Mouse (Mus musculus) midbrain, embryonic 11.5 days (tissue): ENCODE data around the gene Slc35g2. TPM values are rescaled to one million over a fixed set of nuclear protein-coding genes. Genes with fewer than 3 reads are reported as not detected.

Experiments used
- ATAC-seq: fragments of 200-750 bp; cut with Nextera tagmentation; 2 replicates; pipeline ENCODE4 v1.8.0; 2017; ENCODE audit warnings: moderate TSS enrichment, moderate library complexity; ENCODE audit not compliant: low FRiP score
- DNase-seq: peaks from one replicate; pipeline ENCODE4 v3.0.0; 2015; ENCODE audit warnings: low spot score; ENCODE audit errors: missing footprints
- H3K27ac ChIP-seq: fragments of 300-500 bp; sonication (generic); 2 replicates; pipeline ENCODE4 v1.5.1; 2014; ENCODE audit warnings: low read depth, low read length
- H3K27me3 ChIP-seq: fragments of 300-500 bp; sonication (generic); 2 replicates; pipeline ENCODE4 v1.6.1; 2014; ENCODE audit warnings: mild to moderate bottlenecking, low read length, moderate library complexity, mixed read lengths; ENCODE audit not compliant: control insufficient read depth, insufficient read depth
- H3K36me3 ChIP-seq: fragments of 300-500 bp; sonication (generic); 2 replicates; pipeline ENCODE4 v1.6.1; 2014; ENCODE audit warnings: mild to moderate bottlenecking, low read length, moderate library complexity, mixed read lengths; ENCODE audit not compliant: control insufficient read depth, insufficient read depth
- H3K4me1 ChIP-seq: fragments of 300-500 bp; sonication (generic); 2 replicates; pipeline ENCODE4 v1.6.1; 2014; ENCODE audit warnings: low read length; ENCODE audit not compliant: control insufficient read depth, insufficient read depth
- H3K4me2 ChIP-seq: fragments of 300-500 bp; sonication (generic); 2 replicates; pipeline ENCODE4 v1.6.1; 2014; ENCODE audit warnings: mild to moderate bottlenecking, moderate library complexity
- H3K4me3 ChIP-seq: fragments of 300-500 bp; sonication (generic); 2 replicates; pipeline ENCODE4 v1.5.1; 2014; ENCODE audit warnings: low read depth, low read length
- H3K9ac ChIP-seq: fragments of 300-500 bp; sonication (generic); 2 replicates; pipeline ENCODE4 v1.6.1; 2014; ENCODE audit warnings: low read length
- H3K9me3 ChIP-seq: fragments of 300-500 bp; sonication (generic); 2 replicates; pipeline ENCODE4 v1.6.1; 2016; ENCODE audit warnings: low read length; ENCODE audit not compliant: control insufficient read depth
- WGBS: fragments of 180-500 bp; shearing (Covaris S2); extraction: QIAGEN DNeasy Blood & Tissue Kit; methylation state at CpG from one replicate; pipeline ENCODE4 v1.1.7; 2014; 5-methylcytosine and 5-hydroxymethylcytosine counted together
- polyA plus RNA-seq: library from polyadenylated mRNA; unstranded; fragments of >200 nt; fragmentation: Nextera tagmentation; extraction: Ambion mirVana; gene quantifications from 2 replicates; pipeline ENCODE4 v1.2.1, GENCODE M21; 2014

The Slc35g2 gene
- polyA plus RNA-seq, 1 experiment from 2014 or later: 8.5 TPM

DNA sequence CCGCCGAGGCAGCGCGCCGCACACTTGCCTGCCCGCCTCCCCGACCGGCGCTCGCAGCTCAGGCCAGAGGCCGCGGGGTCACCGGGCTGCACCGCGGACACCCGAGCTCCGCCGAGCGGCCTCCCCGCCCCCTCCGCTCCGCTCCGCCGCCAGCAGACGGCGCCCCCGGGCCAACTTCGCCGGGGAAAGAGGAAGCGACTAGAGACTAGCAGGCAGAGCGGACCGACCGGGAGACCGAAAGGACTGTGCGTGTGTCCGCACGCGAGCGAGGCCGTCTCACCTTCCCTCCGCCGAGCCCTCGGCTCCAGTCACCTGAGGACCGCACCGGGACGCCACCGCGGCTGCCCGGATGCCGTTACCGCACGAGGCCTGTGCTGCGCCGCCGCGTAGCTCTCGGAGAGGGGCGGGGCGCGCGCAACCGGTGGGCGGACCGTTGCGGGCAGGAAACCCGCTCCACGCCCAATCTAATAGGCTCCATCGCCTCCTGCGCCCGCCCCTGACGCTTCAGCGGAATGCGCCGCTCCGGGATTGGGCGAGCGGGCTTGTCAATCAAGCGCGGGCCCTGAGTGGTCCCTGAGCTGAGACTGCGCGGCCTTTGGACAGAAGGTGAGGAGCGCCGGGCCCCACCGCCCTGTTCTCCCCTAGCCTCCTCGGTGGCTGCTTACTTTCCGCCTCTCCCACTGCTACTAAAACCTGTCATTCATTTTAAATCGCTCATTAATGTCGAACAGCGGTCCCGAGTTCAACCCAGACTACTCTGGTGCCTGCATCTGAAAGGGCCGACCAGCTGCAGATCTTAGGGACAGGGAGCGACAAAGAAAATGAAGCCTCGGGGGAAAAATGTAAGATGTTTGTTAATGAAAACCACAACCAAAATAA is 24.9 kb downstream of the Slc35g2 start, which contains the start of gene Nck1:
TSS of gene Nck1 (minus strand) at position 420 of the 879 bp plus-strand sequence.
- ATAC-seq (peak; percentile 100), DNase-seq (peak; percentile 100)
- H3K9me3 ChIP-seq: peaks cover 5% of the 10 kb centered on the region; the same call in 1 of the 2 replicates
- under 1% methylated on average over 87 of the region's 93 CpGs for WGBS
- peak within 1 kb of the TSS; percentile 89 for H3K9ac ChIP-seq
- peak within 1 kb of the TSS; percentile 91 for H3K4me3 ChIP-seq
- H3K36me3 ChIP-seq: no peaks in the 10 kb centered on the region
- peaks cover 6% of the 10 kb centered on the region; the same call in 1 of the 2 replicates for H3K4me1 ChIP-seq
- H3K27ac ChIP-seq: peak within 1 kb of the TSS; percentile 82
- H3K27me3 ChIP-seq: no peaks in the 10 kb centered on the region
- peak within 1 kb of the TSS; percentile 71 for H3K4me2 ChIP-seq

DNA sequence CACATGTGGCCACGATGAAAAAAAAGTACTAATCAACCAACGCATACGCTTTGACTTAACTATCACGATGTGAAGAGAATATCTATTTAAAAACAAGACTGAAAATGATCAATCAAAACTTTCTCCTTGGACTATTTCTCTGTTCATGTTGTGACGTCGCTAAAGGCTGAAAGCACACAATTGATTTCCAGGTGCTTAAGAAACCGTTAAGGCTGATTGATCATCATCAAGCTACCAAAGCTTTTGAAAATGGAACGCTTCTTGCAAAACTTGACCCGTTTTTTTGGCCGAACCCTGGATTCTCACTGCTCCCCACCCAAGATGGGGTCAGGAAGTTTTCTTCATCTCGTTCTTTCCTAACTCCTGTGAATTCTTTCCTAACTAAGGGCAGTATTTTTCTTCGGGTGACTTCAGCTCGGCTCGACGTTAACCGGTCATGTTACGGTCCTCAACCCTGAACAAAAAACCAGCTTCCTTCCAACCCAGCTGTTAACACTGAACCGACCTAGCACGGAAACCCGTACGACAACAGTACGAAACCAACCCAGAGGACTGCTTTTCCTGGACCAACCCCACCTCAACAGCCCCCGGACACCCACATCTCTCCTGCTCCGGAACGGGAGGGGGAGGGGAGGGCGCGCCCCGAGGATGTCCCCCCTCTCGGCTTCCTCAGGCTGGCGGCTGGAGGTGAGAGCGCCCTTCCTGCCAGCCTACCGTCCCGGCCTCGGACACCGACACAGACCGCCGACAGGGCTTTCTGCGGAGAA is 25.8 kb downstream of the Slc35g2 start:
- Histone ChIP-seq H3K9ac (peak overlapping the region; percentile 89), H3K4me3 (peak overlapping the region; percentile 91), H3K4me2 (peak overlapping the region; percentile 71), H3K36me3 (no peaks in the 10 kb centered on the region), H3K9me3 (peaks cover 5% of the 10 kb centered on the region; the same call in 1 of the 2 replicates), H3K27ac (peak overlapping the region; percentile 82), H3K4me1 (peaks cover 6% of the 10 kb centered on the region; the same call in 1 of the 2 replicates), H3K27me3 (no peaks in the 10 kb centered on the region)
- DNase-seq (peak; percentile 97), ATAC-seq (no peak; the same call in 1 of the 2 replicates)
- 2% methylated on average over 37 of the region's 38 CpGs for WGBS

DNA sequence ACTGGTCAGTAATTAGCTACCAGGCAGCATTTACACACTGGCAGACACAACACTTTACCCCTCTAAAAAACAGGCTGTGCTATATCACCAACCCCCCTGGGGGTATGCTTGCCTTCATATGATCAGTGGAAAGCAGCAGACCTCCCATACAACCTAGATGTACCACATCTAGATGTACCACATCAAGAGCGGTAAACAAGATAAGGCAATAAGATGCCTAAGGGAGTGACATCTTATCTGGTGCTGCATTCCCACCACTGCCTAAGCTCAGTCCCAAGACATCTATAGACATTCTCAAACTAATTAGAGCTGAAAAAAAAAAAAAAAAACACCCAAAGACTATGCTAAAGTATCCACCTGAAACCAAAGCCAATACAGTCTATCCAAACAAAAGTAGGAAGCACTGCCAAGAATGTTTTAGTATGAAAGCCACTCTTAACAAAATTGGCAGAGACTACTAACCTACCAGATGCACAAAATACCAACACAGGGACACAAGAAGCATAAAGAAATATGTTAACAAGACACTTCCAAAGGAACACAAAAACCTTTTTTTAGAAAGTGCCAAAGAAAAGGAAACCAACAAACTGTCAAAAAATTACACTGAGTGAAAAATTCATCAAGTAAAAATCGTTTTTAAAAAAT is 35.1 kb downstream of the Slc35g2 start:
- Histone ChIP-seq H3K9ac (no peak overlapping the region), H3K9me3 (no peaks in the 10 kb centered on the region), H3K4me2 (no peak overlapping the region), H3K4me3 (no peak overlapping the region), H3K27me3 (no peaks in the 10 kb centered on the region), H3K27ac (no peak overlapping the region), H3K36me3 (no peaks in the 10 kb centered on the region), H3K4me1 (no peaks in the 10 kb centered on the region)
- ATAC-seq (no peak), DNase-seq (no peak)
- 90% methylated on average over 2 of the region's 2 CpGs for WGBS

DNA sequence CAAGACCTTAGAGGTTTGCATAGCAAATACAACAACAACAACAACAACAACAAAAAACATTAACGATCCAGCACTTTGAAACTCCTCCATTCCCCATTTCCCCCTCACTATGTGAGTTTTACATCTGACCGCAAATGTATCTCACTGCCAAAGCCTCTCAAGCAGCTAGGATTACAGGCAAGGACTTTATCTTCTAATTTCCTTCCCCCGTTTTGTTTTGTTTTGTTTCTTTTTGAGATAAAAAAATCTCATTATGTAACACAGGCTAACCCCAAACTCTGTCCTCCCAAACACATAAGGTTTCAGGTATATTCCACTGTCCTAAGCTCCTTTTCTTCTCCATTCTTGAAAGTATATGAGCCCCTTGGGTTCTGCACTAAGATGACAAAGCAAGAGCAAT is 36.2 kb downstream of the Slc35g2 start:
- Histone ChIP-seq H3K4me1 (no peaks in the 10 kb centered on the region), H3K4me2 (no peak overlapping the region), H3K27ac (no peak overlapping the region), H3K4me3 (no peak overlapping the region), H3K9me3 (no peaks in the 10 kb centered on the region), H3K36me3 (no peaks in the 10 kb centered on the region), H3K9ac (no peak overlapping the region), H3K27me3 (no peaks in the 10 kb centered on the region)
- DNase-seq: no peak
- WGBS: 96% methylated on average over 3 of the region's 3 CpGs
- ATAC-seq: no peak

DNA sequence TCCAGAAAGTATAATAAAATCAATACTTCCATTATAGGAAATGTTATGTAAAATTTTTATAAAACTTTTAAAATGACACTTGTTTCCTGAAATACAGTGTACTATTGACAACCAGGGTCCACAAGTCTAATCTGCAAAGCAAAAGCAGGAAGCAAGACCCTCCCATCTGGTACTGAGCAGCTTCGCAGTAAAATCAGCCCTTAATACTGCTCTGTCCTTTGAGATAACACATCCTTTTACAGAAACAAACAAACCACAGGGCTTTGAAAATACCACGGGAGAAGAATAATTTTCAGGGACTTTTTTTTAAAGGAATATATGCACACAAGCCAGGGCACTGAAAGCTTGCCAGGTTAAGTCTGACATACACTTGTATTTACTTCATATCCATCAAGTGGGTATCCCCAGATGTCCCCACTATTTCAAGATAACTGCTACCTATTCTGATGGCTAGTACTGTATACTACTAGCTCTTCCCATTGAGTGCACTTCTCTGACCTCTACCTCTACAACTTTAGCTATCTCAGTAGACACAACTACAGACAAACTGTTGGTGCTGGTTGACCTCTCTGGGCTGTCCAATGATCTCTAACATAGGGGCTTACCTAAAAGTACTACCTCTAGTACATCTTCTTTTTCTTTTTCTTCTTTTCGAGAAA is 37.9 kb downstream of the Slc35g2 start:
- no peaks in the 10 kb centered on the region for H3K36me3 ChIP-seq
- ATAC-seq (no peak), DNase-seq (no peak)
- H3K9me3 ChIP-seq: no peaks in the 10 kb centered on the region
- no peak overlapping the region for H3K9ac ChIP-seq
- no peaks in the 10 kb centered on the region for H3K27me3 ChIP-seq
- no peak overlapping the region for H3K27ac ChIP-seq
- no peaks in the 10 kb centered on the region for H3K4me1 ChIP-seq
- 78% methylated on average over 3 of the region's 3 CpGs for WGBS
- H3K4me3 ChIP-seq: no peak overlapping the region
- no peak overlapping the region for H3K4me2 ChIP-seq

DNA sequence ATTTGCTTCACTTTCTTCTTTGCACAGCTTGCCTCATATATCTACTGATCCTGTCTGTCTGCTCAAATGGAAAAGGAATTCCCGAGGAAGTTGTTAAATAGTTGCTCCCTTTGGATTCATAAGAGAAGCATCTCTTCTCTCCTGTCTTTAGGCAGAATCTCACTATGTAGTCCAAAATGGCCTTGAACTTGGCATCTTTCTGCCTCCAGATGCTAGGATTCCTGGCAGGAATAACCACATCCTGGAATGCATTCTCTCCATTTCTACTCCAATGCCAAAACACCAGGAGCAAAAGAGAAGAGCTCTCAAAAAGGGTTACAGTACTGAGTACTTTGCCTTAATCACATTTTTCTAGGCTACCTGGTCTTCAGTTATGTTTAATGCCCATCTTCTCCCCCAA is 39.6 kb downstream of the Slc35g2 start:
- DNase-seq (no peak), ATAC-seq (no peak)
- Histone ChIP-seq H3K9ac (no peak overlapping the region), H3K4me2 (no peak overlapping the region), H3K4me3 (no peak overlapping the region), H3K4me1 (no peaks in the 10 kb centered on the region), H3K36me3 (no peaks in the 10 kb centered on the region), H3K9me3 (no peaks in the 10 kb centered on the region), H3K27ac (no peak overlapping the region), H3K27me3 (no peaks in the 10 kb centered on the region)
- WGBS: 88% methylated on average over 1 of the region's 1 CpGs

DNA sequence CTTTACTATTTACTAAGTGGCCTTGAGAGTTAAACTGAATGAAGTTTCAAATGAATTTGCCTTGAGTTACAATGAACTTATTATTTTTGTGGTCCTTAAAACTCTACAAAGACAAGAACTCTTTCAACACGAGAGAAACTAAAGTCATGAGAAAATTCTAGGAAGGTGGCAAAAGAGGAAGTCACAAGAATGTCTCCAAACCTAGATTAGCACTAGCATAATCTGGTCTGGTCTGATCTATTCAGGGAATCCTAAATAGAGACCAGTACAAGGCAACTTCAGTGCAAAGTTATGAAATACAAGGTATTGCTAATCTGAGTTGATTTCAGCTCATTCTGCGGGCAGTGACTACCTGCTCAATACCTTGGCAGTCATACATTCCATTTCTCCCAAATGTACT is 45.7 kb downstream of the Slc35g2 start:
- Histone ChIP-seq H3K4me1 (no peaks in the 10 kb centered on the region), H3K9me3 (no peaks in the 10 kb centered on the region), H3K36me3 (no peaks in the 10 kb centered on the region), H3K27ac (no peak overlapping the region), H3K4me3 (no peak overlapping the region), H3K27me3 (no peaks in the 10 kb centered on the region), H3K4me2 (no peak overlapping the region), H3K9ac (no peak overlapping the region)
- WGBS: 96% methylated on average over 2 of the region's 2 CpGs
- DNase-seq (no peak), ATAC-seq (no peak)

DNA sequence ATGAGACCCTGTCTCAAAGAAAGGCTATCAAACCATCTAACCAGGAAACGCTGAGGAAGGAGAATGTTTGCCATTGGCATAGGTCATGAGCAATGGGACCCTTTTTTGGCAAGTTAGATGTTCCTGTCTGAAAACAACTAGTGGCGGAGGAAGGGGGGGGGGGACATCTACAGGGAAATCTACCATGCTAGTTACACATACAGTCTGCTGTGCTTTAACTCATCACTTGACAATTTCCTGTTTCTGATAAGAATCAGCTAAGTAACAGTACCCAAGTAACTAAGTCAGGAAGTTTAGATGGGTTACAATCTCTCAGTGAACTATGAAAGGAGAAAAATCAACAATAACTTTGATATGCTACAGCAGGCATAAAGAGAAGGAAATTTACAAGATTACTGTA is 48.9 kb downstream of the Slc35g2 start:
- no peaks in the 10 kb centered on the region for H3K9me3 ChIP-seq
- H3K27me3 ChIP-seq: no peaks in the 10 kb centered on the region
- H3K9ac ChIP-seq: no peak overlapping the region
- no peak overlapping the region for H3K27ac ChIP-seq
- H3K4me2 ChIP-seq: no peak overlapping the region
- 78% methylated on average over 2 of the region's 2 CpGs for WGBS
- H3K4me1 ChIP-seq: no peaks in the 10 kb centered on the region
- DNase-seq (no peak), ATAC-seq (no peak)
- no peak overlapping the region for H3K4me3 ChIP-seq
- H3K36me3 ChIP-seq: no peaks in the 10 kb centered on the region
